Mouse (Mus musculus) c-Kit-positive CD71-negative TER-119-negative erythroid progenitor cells, embryonic 14.5 days (primary cell): Measurements from ENCODE around the gene Reg2.
"Not testable (repeated sequence)": the region's sequence is repeated elsewhere in the genome, so short reads cannot be mapped to it uniquely, and the experiment has no call there.

Source experiments
- DNase-seq: peaks from one replicate; pipeline ENCODE4 v3.0.0-alpha.2; 2013; ENCODE audit warnings: low read depth

The Reg2 gene

DNA sequence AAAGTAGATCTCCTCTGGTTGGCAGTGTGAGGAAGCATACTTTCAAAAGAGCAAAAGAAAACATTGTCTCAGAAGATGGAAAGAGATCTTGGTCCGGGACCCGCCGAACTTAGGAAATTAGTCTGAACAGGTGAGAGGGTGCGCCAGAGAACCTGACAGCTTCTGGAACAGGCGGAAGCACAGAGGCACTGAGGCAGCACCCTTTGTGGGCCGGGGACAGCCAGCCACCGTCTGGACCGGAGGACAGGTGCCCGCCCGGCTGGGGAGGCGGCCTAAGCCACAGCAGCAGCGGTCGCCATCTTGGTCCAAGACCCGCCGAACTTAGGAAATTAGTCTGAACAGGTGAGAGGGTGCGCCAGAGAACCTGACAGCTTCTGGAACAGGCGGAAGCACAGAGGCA is at the start of gene Reg2:
Gene Reg2 (plus strand): TSS at position 301 of the 400 bp plus-strand sequence.
- not testable (repeated sequence) for DNase-seq

GRCm38 (mm10) chr6:78361971-78362563 is 33.4 kb upstream of the Reg2 start:
- DNase-seq, result no peak

GRCm38 (mm10) chr6:78370357-78370756 is 25.1 kb upstream of the Reg2 start, which contains the start of gene Reg3b:
Reg3b (plus strand) TSS chr6:78370657.
- DNase-seq, result no peak

DNA sequence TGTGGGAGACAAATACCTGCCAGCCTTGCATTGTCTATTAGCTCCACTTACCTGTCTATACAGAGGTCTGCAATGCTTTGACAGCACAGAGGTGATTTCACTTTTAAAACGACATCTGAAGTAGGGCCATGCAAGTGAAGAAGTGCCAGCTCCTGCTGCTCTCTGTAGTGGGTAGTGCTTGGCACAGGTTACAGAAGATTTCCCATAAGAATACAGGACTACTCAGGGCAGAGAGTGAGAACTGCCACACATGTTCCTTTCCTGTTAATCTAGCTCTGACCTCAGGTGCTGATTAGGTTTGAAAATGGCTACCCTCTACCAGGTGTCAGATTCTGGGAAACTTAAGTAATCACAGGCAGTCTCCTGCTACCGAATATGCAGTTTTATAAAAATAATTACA is 16.7 kb upstream of the Reg2 start, which contains the start of gene Reg3d:
Gene Reg3d (minus strand): TSS at position 101 of the 400 bp plus-strand sequence.
- no peak for DNase-seq

DNA sequence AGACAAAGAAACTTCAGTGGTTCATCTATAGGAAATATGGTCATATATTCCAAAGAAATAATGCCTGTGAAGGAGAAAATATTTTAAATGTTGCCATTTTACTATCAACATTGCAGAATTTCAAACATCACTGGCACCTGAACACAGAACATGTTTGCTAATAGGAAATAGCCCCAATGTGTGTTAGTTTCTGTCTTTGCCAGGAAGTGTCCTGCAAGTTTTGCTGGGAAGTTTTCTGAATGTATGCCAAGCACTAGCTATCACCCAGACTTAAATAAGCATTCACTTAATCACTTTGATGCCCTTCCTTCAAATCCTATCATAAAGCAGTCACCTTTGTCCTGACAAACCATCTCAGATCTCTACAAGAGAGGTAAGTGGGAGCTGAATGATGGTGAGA is 15.0 kb upstream of the Reg2 start, which contains the start of gene Reg3a:
Gene Reg3a (plus strand): TSS at position 301 of the 400 bp plus-strand sequence.
- no peak for DNase-seq

DNA sequence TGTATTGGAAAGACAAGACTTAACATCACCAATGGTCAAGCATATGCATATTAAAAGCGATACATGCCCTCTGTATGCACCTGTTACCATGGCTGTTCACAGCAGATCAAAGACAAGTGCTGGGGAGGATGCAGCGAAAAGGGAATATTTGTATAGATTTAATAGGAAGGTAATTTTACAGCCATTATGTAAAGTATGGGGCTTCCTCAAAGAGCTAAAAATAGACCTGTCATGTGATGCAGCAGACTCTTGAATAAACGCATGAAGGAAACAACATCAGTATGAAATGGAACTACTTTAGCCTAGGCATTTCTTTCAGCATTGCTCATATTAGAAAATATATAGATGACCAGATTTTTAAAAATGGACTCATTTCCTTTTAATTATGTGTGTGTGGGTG is 9.8 kb upstream of the Reg2 start:
- DNase-seq, result no peak

- not testable (repeated sequence) for DNase-seq
Measured at GRCm38 (mm10) chr6:78422411-78422810, 27.0 kb downstream of the Reg2 start, which contains the start of gene Reg1. Reg1 (plus strand) TSS chr6:78422711.

GRCm38 (mm10) chr6:78425497-78425896 is 30.1 kb downstream of the Reg2 start:
- no peak for DNase-seq

- DNase-seq, result no peak
Measured at GRCm38 (mm10) chr6:78447202-78447601, 51.8 kb downstream of the Reg2 start.

- DNase-seq, result no peak
Measured at GRCm38 (mm10) chr6:78448409-78448808, 53.0 kb downstream of the Reg2 start.

DNA sequence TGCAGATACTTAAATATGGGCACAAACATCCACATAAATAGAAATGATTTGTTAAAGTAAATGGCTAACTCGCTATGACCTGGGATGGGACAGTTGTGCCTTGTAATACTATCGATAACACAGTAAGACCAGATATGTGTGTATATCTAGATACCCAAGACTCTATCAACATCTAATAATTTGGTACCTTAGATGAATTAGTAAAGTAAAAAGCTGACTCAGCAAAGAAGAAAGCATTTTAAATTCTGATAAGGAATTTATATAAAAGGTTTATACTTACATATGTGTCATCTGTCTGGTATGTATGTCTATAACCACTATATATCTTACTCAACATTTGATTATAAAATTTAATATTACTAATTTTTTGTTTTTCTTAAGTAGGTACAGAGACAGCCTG is 57.4 kb downstream of the Reg2 start:
- DNase-seq, result no peak
